Mouse (Mus musculus): ENCODE results near the gene Rtn4rl1. TPM values are rescaled to one million over a fixed set of nuclear protein-coding genes. Genes with fewer than 3 reads are reported as not detected.

Rtn4rl1 gene
- polyA plus RNA-seq, 1 experiment from 2014 or later = 1.4 TPM

- WGBS = 84% methylated on average over 11 of the region's 11 CpGs
- no peak overlapping the region for H3K27ac ChIP-seq (ENCODE audit: low read length)
Observed at GRCm38 (mm10) chr11:75244368-75245275, 51.0 kb downstream of the Rtn4rl1 start.

GRCm38 (mm10) chr11:75245372-75246330, 52.1 kb downstream of the Rtn4rl1 start:
- ATAC-seq (ENCODE audit: insufficient read depth, low FRiP score) = peak; percentile 41; the same call in 1 of the 2 replicates
- H3K4me1 ChIP-seq (ENCODE audit: control insufficient read depth, insufficient read depth, low read length) = peaks cover 5% of the 10 kb centered on the region; the same call in 1 of the 2 replicates
- peak overlapping the region; percentile 18; the same call in 1 of the 2 replicates for H3K27ac ChIP-seq (ENCODE audit: low read length)
- H3K9me3 ChIP-seq (replicated peaks; ENCODE audit: control insufficient read depth, low read length) = no peaks in the 10 kb centered on the region
- H3K4me2 ChIP-seq (ENCODE audit: low read depth, low read length) = no peak overlapping the region
- H3K36me3 ChIP-seq (ENCODE audit: control insufficient read depth, insufficient read depth, low read length) = no peaks in the 10 kb centered on the region
- H3K9ac ChIP-seq (ENCODE audit: low read length) = no peak overlapping the region
- 49% methylated on average over 16 of the region's 16 CpGs for WGBS
- no peak overlapping the region for H3K4me3 ChIP-seq (replicated peaks; ENCODE audit: low read length)
- no peaks in the 10 kb centered on the region for H3K27me3 ChIP-seq (ENCODE audit: control insufficient read depth, insufficient read depth, low read length)

More at GRCm38 (mm10) chr11:75244368-75245275, 51.0 kb downstream of the Rtn4rl1 start:
- Histone ChIP-seq H3K27me3 (ENCODE audit: control insufficient read depth, insufficient read depth, low read length) (no peaks in the 10 kb centered on the region), H3K36me3 (ENCODE audit: control insufficient read depth, insufficient read depth, low read length) (no peaks in the 10 kb centered on the region), H3K9me3 (replicated peaks; ENCODE audit: control insufficient read depth, low read length) (no peaks in the 10 kb centered on the region), H3K9ac (ENCODE audit: low read length) (no peak overlapping the region), H3K4me1 (ENCODE audit: control insufficient read depth, insufficient read depth, low read length) (peaks cover 5% of the 10 kb centered on the region; the same call in 1 of the 2 replicates), H3K4me2 (ENCODE audit: low read depth, low read length) (no peak overlapping the region), H3K4me3 (replicated peaks; ENCODE audit: low read length) (no peak overlapping the region)
- ATAC-seq (ENCODE audit: insufficient read depth, low FRiP score) = no peak

- peaks cover 5% of the 10 kb centered on the region; the same call in 1 of the 2 replicates for H3K4me1 ChIP-seq (ENCODE audit: control insufficient read depth, insufficient read depth, low read length)
- H3K4me2 ChIP-seq (ENCODE audit: low read depth, low read length) = no peak overlapping the region
- no peak for ATAC-seq (ENCODE audit: insufficient read depth, low FRiP score)
- H3K9me3 ChIP-seq (replicated peaks; ENCODE audit: control insufficient read depth, low read length) = no peaks in the 10 kb centered on the region
- no peak overlapping the region for H3K27ac ChIP-seq (ENCODE audit: low read length)
- H3K27me3 ChIP-seq (ENCODE audit: control insufficient read depth, insufficient read depth, low read length) = no peaks in the 10 kb centered on the region
- 73% methylated on average over 8 of the region's 8 CpGs for WGBS
- no peaks in the 10 kb centered on the region for H3K36me3 ChIP-seq (ENCODE audit: control insufficient read depth, insufficient read depth, low read length)
- no peak overlapping the region for H3K9ac ChIP-seq (ENCODE audit: low read length)
- no peak overlapping the region for H3K4me3 ChIP-seq (replicated peaks; ENCODE audit: low read length)
Observed at GRCm38 (mm10) chr11:75246589-75246988, 53.0 kb downstream of the Rtn4rl1 start.

- Histone ChIP-seq H3K36me3 (ENCODE audit: control insufficient read depth, insufficient read depth, low read length) (no peaks in the 10 kb centered on the region), H3K27me3 (ENCODE audit: control insufficient read depth, insufficient read depth, low read length) (no peaks in the 10 kb centered on the region), H3K4me2 (ENCODE audit: low read depth, low read length) (no peak overlapping the region), H3K9ac (ENCODE audit: low read length) (no peak overlapping the region), H3K27ac (ENCODE audit: low read length) (no peak overlapping the region), H3K9me3 (replicated peaks; ENCODE audit: control insufficient read depth, low read length) (no peaks in the 10 kb centered on the region), H3K4me3 (replicated peaks; ENCODE audit: low read length) (no peak overlapping the region), H3K4me1 (ENCODE audit: control insufficient read depth, insufficient read depth, low read length) (peaks cover 5% of the 10 kb centered on the region; the same call in 1 of the 2 replicates)
- 0 out of 2 replicates have a peak, but pooled peaks have one; percentile 25 for ATAC-seq (ENCODE audit: insufficient read depth, low FRiP score)
- WGBS = 84% methylated on average over 10 of the region's 10 CpGs
Observed at GRCm38 (mm10) chr11:75247137-75247730, 53.7 kb downstream of the Rtn4rl1 start.

GRCm38 (mm10) chr11:75249588-75249987, 56.0 kb downstream of the Rtn4rl1 start:
- 78% methylated on average over 9 of the region's 9 CpGs for WGBS
- no peak for ATAC-seq (ENCODE audit: insufficient read depth, low FRiP score)
- no peak overlapping the region for H3K27ac ChIP-seq (ENCODE audit: low read length)
- H3K4me2 ChIP-seq (ENCODE audit: low read depth, low read length) = no peak overlapping the region
- H3K9ac ChIP-seq (ENCODE audit: low read length) = 0 out of 2 replicates have a peak overlapping the region, but pooled peaks have one; percentile 41
- H3K4me1 ChIP-seq (ENCODE audit: control insufficient read depth, insufficient read depth, low read length) = peaks cover 10% of the 10 kb centered on the region
- H3K27me3 ChIP-seq (ENCODE audit: control insufficient read depth, insufficient read depth, low read length) = no peaks in the 10 kb centered on the region
- H3K36me3 ChIP-seq (ENCODE audit: control insufficient read depth, insufficient read depth, low read length) = no peaks in the 10 kb centered on the region
- H3K9me3 ChIP-seq (replicated peaks; ENCODE audit: control insufficient read depth, low read length) = no peaks in the 10 kb centered on the region
- H3K4me3 ChIP-seq (replicated peaks; ENCODE audit: low read length) = no peak overlapping the region

GRCm38 (mm10) chr11:75251006-75251512, 57.5 kb downstream of the Rtn4rl1 start:
- H3K36me3 ChIP-seq (ENCODE audit: control insufficient read depth, insufficient read depth, low read length) = no peaks in the 10 kb centered on the region
- H3K4me3 ChIP-seq (replicated peaks; ENCODE audit: low read length) = no peak overlapping the region
- 75% methylated on average over 4 of the region's 4 CpGs for whole genome bisulfite sequencing
- no peaks in the 10 kb centered on the region for H3K9me3 ChIP-seq (replicated peaks; ENCODE audit: control insufficient read depth, low read length)
- H3K4me2 ChIP-seq (ENCODE audit: low read depth, low read length) = no peak overlapping the region
- H3K27me3 ChIP-seq (ENCODE audit: control insufficient read depth, insufficient read depth, low read length) = no peaks in the 10 kb centered on the region
- peaks cover 15% of the 10 kb centered on the region for H3K4me1 ChIP-seq (ENCODE audit: control insufficient read depth, insufficient read depth, low read length)
- no peak overlapping the region for H3K27ac ChIP-seq (ENCODE audit: low read length)
- H3K9ac ChIP-seq (ENCODE audit: low read length) = no peak overlapping the region
- ATAC-seq (ENCODE audit: insufficient read depth, low FRiP score) = no peak

GRCm38 (mm10) chr11:75251557-75252070, 58.0 kb downstream of the Rtn4rl1 start:
- Histone ChIP-seq H3K9me3 (replicated peaks; ENCODE audit: control insufficient read depth, low read length) (no peaks in the 10 kb centered on the region), H3K27ac (ENCODE audit: low read length) (no peak overlapping the region), H3K36me3 (ENCODE audit: control insufficient read depth, insufficient read depth, low read length) (no peaks in the 10 kb centered on the region), H3K4me2 (ENCODE audit: low read depth, low read length) (no peak overlapping the region), H3K4me1 (ENCODE audit: control insufficient read depth, insufficient read depth, low read length) (peaks cover 12% of the 10 kb centered on the region), H3K4me3 (replicated peaks; ENCODE audit: low read length) (no peak overlapping the region), H3K9ac (ENCODE audit: low read length) (no peak overlapping the region), H3K27me3 (ENCODE audit: control insufficient read depth, insufficient read depth, low read length) (no peaks in the 10 kb centered on the region)
- 60% methylated on average over 7 of the region's 7 CpGs for WGBS
- ATAC-seq (ENCODE audit: insufficient read depth, low FRiP score) = no peak

- no peak overlapping the region; the same call in 1 of the 2 replicates for H3K27ac ChIP-seq (ENCODE audit: low read length)
- peaks cover 9% of the 10 kb centered on the region for H3K4me1 ChIP-seq (ENCODE audit: control insufficient read depth, insufficient read depth, low read length)
- no peaks in the 10 kb centered on the region for H3K9me3 ChIP-seq (replicated peaks; ENCODE audit: control insufficient read depth, low read length)
- ATAC-seq (ENCODE audit: insufficient read depth, low FRiP score) = 0 out of 2 replicates have a peak, but pooled peaks have one; percentile 30
- 41% methylated on average over 13 of the region's 13 CpGs for WGBS
- H3K27me3 ChIP-seq (ENCODE audit: control insufficient read depth, insufficient read depth, low read length) = no peaks in the 10 kb centered on the region
- no peaks in the 10 kb centered on the region for H3K36me3 ChIP-seq (ENCODE audit: control insufficient read depth, insufficient read depth, low read length)
- H3K9ac ChIP-seq (ENCODE audit: low read length) = no peak overlapping the region; the same call in 1 of the 2 replicates
- no peak overlapping the region for H3K4me3 ChIP-seq (replicated peaks; ENCODE audit: low read length)
- H3K4me2 ChIP-seq (ENCODE audit: low read depth, low read length) = peak overlapping the region; percentile 8; the same call in 1 of the 2 replicates
Observed at GRCm38 (mm10) chr11:75254252-75254912, 60.8 kb downstream of the Rtn4rl1 start.

All from stomach, embryonic 16.5 days (tissue).